Mouse (Mus musculus) erythroblast, adult 5-6 weeks (primary cell): Measurements from ENCODE around the gene Rassf2. TPM values are rescaled to one million over a fixed set of nuclear protein-coding genes. Genes with fewer than 3 reads are reported as not detected.

Source experiments
- total RNA-seq, 2 experiments: library from RNA; stranded (forward) in 1 of 2; stranded (reverse) in 1 of 2; fragments of 150-400 nt in 1 of 2; fragments of 200-764, 138-1000 nt in 1 of 2; gene quantifications; 2 replicates each; pipeline versions ENCODE4 v1.2.3 to v1.2.4; 2015 to 2017; ENCODE audit warnings: low replicate concordance in 2 of 2

Rassf2 gene
- total RNA-seq, 2 experiments from 2014 or later, result 10.3 to 12.3 TPM

Other genes with a start within 250 kb of the Rassf2 start
- not detected in 2 replicates for gene Erv3, start 170.5 kb downstream of the Rassf2 start, total RNA-seq (2015; ENCODE audit: low replicate concordance)
- not detected in 2 replicates for gene Erv3, start 170.5 kb downstream of the Rassf2 start, total RNA-seq (2017; ENCODE audit: low replicate concordance)
- gene Prnp, start 120.3 kb downstream of the Rassf2 start, total RNA-seq (2015; ENCODE audit: low replicate concordance), result 80.3 and 84.9 TPM in 2 replicates
- gene Prnp, start 120.3 kb downstream of the Rassf2 start, total RNA-seq (2017; ENCODE audit: low replicate concordance), result 147 and 159 TPM in 2 replicates
- not detected in 2 replicates for gene Prn, start 120.3 kb downstream of the Rassf2 start, total RNA-seq (2015; ENCODE audit: low replicate concordance)
- gene Prn, start 120.3 kb downstream of the Rassf2 start, total RNA-seq (2017; ENCODE audit: low replicate concordance), result not detected in 2 replicates
- not detected in 2 replicates for gene Prnd, start 79.4 kb downstream of the Rassf2 start, total RNA-seq (2015; ENCODE audit: low replicate concordance)
- not detected in 2 replicates for gene Prnd, start 79.4 kb downstream of the Rassf2 start, total RNA-seq (2017; ENCODE audit: low replicate concordance)
- 4.0 and 7.5 TPM in 2 replicates for gene Slc23a2, start 114.8 kb upstream of the Rassf2 start, total RNA-seq (2015; ENCODE audit: low replicate concordance)
- 2.5 and 5.7 TPM in 2 replicates for gene Slc23a2, start 114.8 kb upstream of the Rassf2 start, total RNA-seq (2017; ENCODE audit: low replicate concordance)
- gene Tmem230, start 217.5 kb upstream of the Rassf2 start, total RNA-seq (2015; ENCODE audit: low replicate concordance), result 21.3 and 27.4 TPM in 2 replicates
- 9.9 and 13.3 TPM in 2 replicates for gene Tmem230, start 217.5 kb upstream of the Rassf2 start, total RNA-seq (2017; ENCODE audit: low replicate concordance)
- gene Pcna, start 223.1 kb upstream of the Rassf2 start, total RNA-seq (2015; ENCODE audit: low replicate concordance), result 310 and 324 TPM in 2 replicates
- 228 and 255 TPM in 2 replicates for gene Pcna, start 223.1 kb upstream of the Rassf2 start, total RNA-seq (2017; ENCODE audit: low replicate concordance)
- 5.4 and 6.1 TPM in 2 replicates for gene Cds2, start 232.9 kb upstream of the Rassf2 start, total RNA-seq (2015; ENCODE audit: low replicate concordance)
- gene Cds2, start 232.9 kb upstream of the Rassf2 start, total RNA-seq (2017; ENCODE audit: low replicate concordance), result 6.0 and 7.9 TPM in 2 replicates